Mouse (Mus musculus): ENCODE measurements at regions not wholly inside any gene's neighbourhood (a gene's known extent, or its start where the extent isn't known, plus 50 kb on each side); places are given as distances from the start of the nearest gene placed in this dataset.

GRCm38 (mm10) chr4:50762759-50763158 is 453.7 kb upstream of the Cylc2 start:
- DNase-seq (ENCODE audit: low spot score), result no peak

- DNase-seq (ENCODE audit: low spot score), result no peak
Observed at GRCm38 (mm10) chr4:50763914-50764313, 452.6 kb upstream of the Cylc2 start.

- DNase-seq (ENCODE audit: low spot score), result peak; percentile 43
Observed at GRCm38 (mm10) chr4:50772456-50772855, 444.0 kb upstream of the Cylc2 start.

Measured in adipocyte (in vitro differentiated cells).